ENCODE assay signal across 16 mouse cellular contexts in the genomic region with DNA sequence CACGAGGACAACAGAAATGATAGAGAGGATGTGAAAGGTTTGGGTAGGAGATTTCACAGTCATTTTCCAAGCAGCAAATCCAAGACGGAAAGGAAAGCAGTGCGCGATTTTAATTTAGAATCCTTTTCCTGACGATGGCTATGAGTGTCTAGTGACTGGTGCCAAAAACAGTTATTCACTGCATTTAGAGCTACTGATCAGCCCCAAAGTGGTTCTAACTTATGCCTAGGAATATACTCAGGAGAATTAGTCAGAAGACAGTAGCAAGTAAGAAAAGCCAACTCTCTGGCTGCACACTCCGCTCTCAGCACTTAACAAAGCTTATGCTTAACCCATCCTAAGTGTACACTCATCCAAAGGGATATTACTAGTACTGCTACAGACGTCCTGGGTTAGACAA.
"Had no signal": no experiment of that assay in that cellular context is flagged by ENCODE, and none has a peak within 500 bp of the region (broad histone marks: within the 10 kb centered on the region; RNA-seq: fewer than 3 reads in every experiment).

No protein-coding gene starts in this region.

- H3K36me3 ChIP-seq: limb, embryonic 15.5 days; liver, embryonic 12.5 days; midbrain, embryonic 10.5 days; midbrain, embryonic 15.5 days; neural tube, embryonic 13.5 days had no signal

- H3K27ac ChIP-seq: kidney, postnatal 0 days; limb, embryonic 15.5 days; liver, embryonic 12.5 days; midbrain, embryonic 10.5 days; midbrain, embryonic 15.5 days; neural tube, embryonic 13.5 days; stomach, postnatal 0 days had no signal

- DNase-seq: kidney, adult 11 months; kidney, adult 9 months; kidney, postnatal 36 days; lung, embryonic 14.5 days; lung, postnatal 10 days; lung, postnatal 4 days; right cerebral cortex, postnatal 25 days; thymus, adult 18-20 months; thymus, postnatal 14 days had no signal

- H3K9me3 ChIP-seq: limb, embryonic 15.5 days; liver, embryonic 12.5 days; midbrain, embryonic 10.5 days; midbrain, embryonic 15.5 days; neural tube, embryonic 13.5 days had no signal

- H3K27me3 ChIP-seq: limb, embryonic 15.5 days; liver, embryonic 12.5 days; midbrain, embryonic 15.5 days; neural tube, embryonic 13.5 days had no signal

- ATAC-seq: liver, embryonic 12.5 days; midbrain, embryonic 15.5 days had no signal

- H3K4me3 ChIP-seq: limb, embryonic 15.5 days; liver, embryonic 12.5 days; midbrain, embryonic 10.5 days; midbrain, embryonic 15.5 days; neural tube, embryonic 13.5 days had no signal

- H3K4me1 ChIP-seq: limb, embryonic 15.5 days; liver, embryonic 12.5 days; midbrain, embryonic 15.5 days had no signal

- H3K4me2 ChIP-seq: limb, embryonic 15.5 days; liver, embryonic 12.5 days; lung, embryonic 14.5 days; midbrain, embryonic 15.5 days; neural tube, embryonic 13.5 days had no signal

- H3K9ac ChIP-seq: limb, embryonic 15.5 days; liver, embryonic 12.5 days; lung, embryonic 14.5 days; midbrain, embryonic 15.5 days; neural tube, embryonic 13.5 days had no signal
